Mouse (Mus musculus): ENCODE results near the gene Ankrd44. TPM values are rescaled to one million over a fixed set of nuclear protein-coding genes. Genes with fewer than 3 reads are reported as not detected.

Ankrd44 gene
- polyA plus RNA-seq, 1 experiment from 2014 or later, result 6.3 TPM

- Histone ChIP-seq H3K27ac (replicated peaks) (no peak overlapping the region; the same call in 1 of the 2 replicates), H3K9ac (no peak overlapping the region), H3K27me3 (replicated peaks) (no peaks in the 10 kb centered on the region), H3K36me3 (no peaks in the 10 kb centered on the region; the same call in 1 of the 2 replicates), H3K4me2 (no peak overlapping the region), H3K4me3 (no peak overlapping the region), H3K9me3 (no peaks in the 10 kb centered on the region), H3K4me1 (peaks cover 55% of the 10 kb centered on the region)
- WGBS, result 37% methylated on average over 8 of the region's 8 CpGs
- ATAC-seq (ENCODE audit: extremely low read depth, insufficient number of reproducible peaks, low FRiP score, low TSS enrichment), result no peak
Observed at GRCm38 (mm10) chr1:54747785-54748420, 178.3 kb downstream of the Ankrd44 start.

DNA sequence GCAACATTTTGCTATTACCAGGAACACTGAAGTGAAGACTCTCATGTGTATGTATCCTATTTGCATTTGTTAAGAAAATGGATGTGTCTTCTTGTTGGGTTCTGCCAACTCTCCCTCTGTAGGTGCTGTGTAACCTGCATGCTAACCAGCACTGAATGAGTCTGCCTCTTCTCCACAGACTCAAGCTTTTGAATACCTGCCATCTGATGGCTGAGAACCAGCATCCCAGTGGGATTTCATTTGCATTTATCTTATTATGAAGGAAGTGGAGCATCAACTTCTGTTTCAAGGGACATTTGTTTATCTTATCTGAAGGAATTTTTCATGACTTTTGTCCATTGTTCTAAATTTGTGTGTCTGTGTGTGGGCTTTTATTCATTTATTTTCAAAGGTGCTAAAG lies 180.5 kb downstream of the Ankrd44 start:
- Histone ChIP-seq H3K4me1 (peaks cover 46% of the 10 kb centered on the region), H3K36me3 (no peaks in the 10 kb centered on the region), H3K27ac (replicated peaks) (no peak overlapping the region), H3K4me2 (no peak overlapping the region), H3K9ac (no peak overlapping the region), H3K4me3 (no peak overlapping the region), H3K27me3 (replicated peaks) (no peaks in the 10 kb centered on the region), H3K9me3 (no peaks in the 10 kb centered on the region)
- no peak for ATAC-seq (ENCODE audit: extremely low read depth, insufficient number of reproducible peaks, low FRiP score, low TSS enrichment)

GRCm38 (mm10) chr1:54744171-54744570 lies 182.0 kb downstream of the Ankrd44 start:
- Histone ChIP-seq H3K4me2 (no peak overlapping the region), H3K4me1 (peaks cover 32% of the 10 kb centered on the region), H3K27ac (replicated peaks) (no peak overlapping the region), H3K4me3 (no peak overlapping the region), H3K9ac (no peak overlapping the region), H3K27me3 (replicated peaks) (no peaks in the 10 kb centered on the region), H3K9me3 (no peaks in the 10 kb centered on the region), H3K36me3 (no peaks in the 10 kb centered on the region)
- ATAC-seq (ENCODE audit: extremely low read depth, insufficient number of reproducible peaks, low FRiP score, low TSS enrichment), result no peak
- 73% methylated on average over 5 of the region's 5 CpGs for WGBS

- H3K27me3 ChIP-seq (replicated peaks), result no peaks in the 10 kb centered on the region
- H3K9ac ChIP-seq, result no peak overlapping the region
- peaks cover 24% of the 10 kb centered on the region for H3K4me1 ChIP-seq
- ATAC-seq (ENCODE audit: extremely low read depth, insufficient number of reproducible peaks, low FRiP score, low TSS enrichment), result no peak
- H3K36me3 ChIP-seq, result no peaks in the 10 kb centered on the region
- H3K9me3 ChIP-seq, result no peaks in the 10 kb centered on the region
- no peak overlapping the region for H3K4me2 ChIP-seq
- H3K4me3 ChIP-seq, result no peak overlapping the region
- WGBS, result 64% methylated on average over 8 of the region's 8 CpGs
- no peak overlapping the region for H3K27ac ChIP-seq (replicated peaks)
Observed at GRCm38 (mm10) chr1:54743072-54743471, 183.1 kb downstream of the Ankrd44 start.

DNA sequence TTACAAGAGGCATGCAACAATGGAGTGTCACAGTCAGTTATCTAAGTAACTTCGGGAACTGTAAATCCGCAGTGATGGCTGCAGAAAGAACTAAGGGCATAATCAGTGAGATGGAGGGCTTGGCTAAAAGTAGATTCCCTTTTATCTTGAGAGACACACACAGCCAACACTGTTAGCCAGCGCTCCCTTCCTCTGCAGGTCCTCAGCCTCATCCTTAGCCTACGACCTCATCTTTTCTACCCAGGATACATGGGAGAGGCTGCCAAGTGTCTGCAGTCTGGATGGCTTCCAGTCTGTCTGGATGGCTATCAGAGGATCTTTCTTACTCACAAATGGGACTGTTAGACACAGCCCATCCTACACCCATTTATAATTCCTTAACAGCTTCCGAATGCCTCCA lies 185.3 kb downstream of the Ankrd44 start:
- H3K9me3 ChIP-seq, result no peaks in the 10 kb centered on the region
- no peak overlapping the region for H3K9ac ChIP-seq
- no peak overlapping the region for H3K4me2 ChIP-seq
- WGBS, result 25% methylated on average over 5 of the region's 5 CpGs
- H3K4me3 ChIP-seq, result no peak overlapping the region
- no peaks in the 10 kb centered on the region for H3K36me3 ChIP-seq
- H3K4me1 ChIP-seq, result peaks cover 12% of the 10 kb centered on the region
- ATAC-seq (ENCODE audit: extremely low read depth, insufficient number of reproducible peaks, low FRiP score, low TSS enrichment), result no peak
- H3K27me3 ChIP-seq (replicated peaks), result no peaks in the 10 kb centered on the region
- no peak overlapping the region for H3K27ac ChIP-seq (replicated peaks)

- Histone ChIP-seq H3K9ac (no peak overlapping the region), H3K9me3 (no peaks in the 10 kb centered on the region), H3K36me3 (peaks cover 3% of the 10 kb centered on the region; the same call in 1 of the 2 replicates), H3K27me3 (replicated peaks) (no peaks in the 10 kb centered on the region), H3K4me1 (peaks cover 13% of the 10 kb centered on the region), H3K4me3 (no peak overlapping the region), H3K4me2 (no peak overlapping the region), H3K27ac (replicated peaks) (no peak overlapping the region)
- 80% methylated on average over 3 of the region's 3 CpGs for WGBS
- no peak for ATAC-seq (ENCODE audit: extremely low read depth, insufficient number of reproducible peaks, low FRiP score, low TSS enrichment)
Observed at GRCm38 (mm10) chr1:54737472-54737871, 188.7 kb downstream of the Ankrd44 start.

- WGBS, result 70% methylated on average over 17 of the region's 17 CpGs
- H3K36me3 ChIP-seq, result peaks cover 13% of the 10 kb centered on the region; the same call in 1 of the 2 replicates
- no peak for ATAC-seq (ENCODE audit: extremely low read depth, insufficient number of reproducible peaks, low FRiP score, low TSS enrichment)
Observed at GRCm38 (mm10) chr1:54734917-54735664, 191.1 kb downstream of the Ankrd44 start.

GRCm38 (mm10) chr1:54729316-54729715 lies 196.9 kb downstream of the Ankrd44 start:
- 83% methylated on average over 5 of the region's 5 CpGs for WGBS
- Histone ChIP-seq H3K9ac (no peak overlapping the region), H3K4me3 (no peak overlapping the region), H3K9me3 (no peaks in the 10 kb centered on the region), H3K27ac (replicated peaks) (no peak overlapping the region), H3K27me3 (replicated peaks) (no peaks in the 10 kb centered on the region), H3K4me2 (no peak overlapping the region), H3K4me1 (no peaks in the 10 kb centered on the region), H3K36me3 (peaks cover 44% of the 10 kb centered on the region)
- no peak for ATAC-seq (ENCODE audit: extremely low read depth, insufficient number of reproducible peaks, low FRiP score, low TSS enrichment)

More at GRCm38 (mm10) chr1:54734917-54735664, 191.1 kb downstream of the Ankrd44 start:
- Histone ChIP-seq H3K27ac (replicated peaks) (no peak overlapping the region), H3K9me3 (no peaks in the 10 kb centered on the region), H3K4me3 (no peak overlapping the region), H3K4me1 (0 out of 2 replicates have a peak, but pooled peaks cover 2% of the 10 kb centered on the region), H3K9ac (no peak overlapping the region), H3K27me3 (replicated peaks) (no peaks in the 10 kb centered on the region), H3K4me2 (no peak overlapping the region)

- Histone ChIP-seq H3K27me3 (replicated peaks) (no peaks in the 10 kb centered on the region), H3K9ac (no peak overlapping the region), H3K4me2 (no peak overlapping the region), H3K27ac (replicated peaks) (no peak overlapping the region), H3K36me3 (peaks cover 34% of the 10 kb centered on the region), H3K9me3 (no peaks in the 10 kb centered on the region), H3K4me1 (no peaks in the 10 kb centered on the region), H3K4me3 (no peak overlapping the region)
- ATAC-seq (ENCODE audit: extremely low read depth, insufficient number of reproducible peaks, low FRiP score, low TSS enrichment), result no peak
- 74% methylated on average over 2 of the region's 2 CpGs for WGBS
Observed at GRCm38 (mm10) chr1:54726555-54726954, 199.6 kb downstream of the Ankrd44 start.

DNA sequence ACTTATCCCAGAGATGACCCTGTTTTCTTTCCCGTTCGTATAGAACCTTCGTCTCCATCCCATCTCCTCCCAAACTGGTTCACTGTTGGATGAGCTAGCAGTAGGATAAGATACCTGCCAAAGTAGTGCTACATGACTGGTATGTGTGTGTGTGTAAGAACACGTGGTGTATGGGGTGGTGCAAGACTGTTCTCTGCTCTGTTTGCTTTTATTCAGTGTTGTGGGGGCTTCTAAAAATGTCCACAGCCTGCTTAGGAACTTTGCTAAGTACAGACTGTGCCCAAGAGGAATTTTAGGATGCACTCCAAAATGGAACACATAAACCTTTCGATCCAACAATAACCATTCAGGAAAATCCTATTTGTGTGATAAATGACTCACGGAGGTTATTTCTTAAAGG lies 209.3 kb downstream of the Ankrd44 start:
- Histone ChIP-seq H3K9me3 (peaks cover 5% of the 10 kb centered on the region; the same call in 1 of the 2 replicates), H3K27me3 (replicated peaks) (no peaks in the 10 kb centered on the region), H3K4me2 (no peak overlapping the region), H3K4me3 (no peak overlapping the region), H3K4me1 (peaks cover 26% of the 10 kb centered on the region), H3K36me3 (peaks cover 5% of the 10 kb centered on the region; the same call in 1 of the 2 replicates), H3K27ac (replicated peaks) (no peak overlapping the region), H3K9ac (no peak overlapping the region)
- no peak for ATAC-seq (ENCODE audit: extremely low read depth, insufficient number of reproducible peaks, low FRiP score, low TSS enrichment)
- WGBS, result 88% methylated on average over 6 of the region's 6 CpGs

GRCm38 (mm10) chr1:54715061-54715760 lies 211.0 kb downstream of the Ankrd44 start:
- H3K4me2 ChIP-seq, result no peak overlapping the region
- 0 out of 2 replicates have a peak, but pooled peaks cover 5% of the 10 kb centered on the region for H3K36me3 ChIP-seq
- WGBS, result 58% methylated on average over 8 of the region's 8 CpGs
- H3K9ac ChIP-seq, result no peak overlapping the region
- peaks cover 5% of the 10 kb centered on the region; the same call in 1 of the 2 replicates for H3K9me3 ChIP-seq
- peaks cover 42% of the 10 kb centered on the region for H3K4me1 ChIP-seq
- peak overlapping the region; percentile 45; the same call in 1 of the 2 replicates for H3K27ac ChIP-seq (replicated peaks)
- no peaks in the 10 kb centered on the region for H3K27me3 ChIP-seq (replicated peaks)
- ATAC-seq (ENCODE audit: extremely low read depth, insufficient number of reproducible peaks, low FRiP score, low TSS enrichment), result no peak
- no peak overlapping the region for H3K4me3 ChIP-seq
